Mouse (Mus musculus): ENCODE measurements around the gene 4931429L15Rik.

The 4931429L15Rik gene

GRCm38 (mm10) chr9:46319886-46320285 lies at the start of gene 4931429L15Rik:
TSS of gene 4931429L15Rik (minus strand) at chr9:46319986.
- WGBS: 94% methylated on average over 6 of the region's 6 CpGs

- 61% methylated on average over 2 of the region's 2 CpGs for WGBS
These were observed 42.7 kb upstream of the 4931429L15Rik start for GRCm38 (mm10) chr9:46362459-46362858.

GRCm38 (mm10) chr9:46361461-46362111 lies 41.8 kb upstream of the 4931429L15Rik start:
- WGBS: 70% methylated on average over 11 of the region's 11 CpGs

- WGBS: 8% methylated on average over 3 of the region's 3 CpGs
These were observed 34.2 kb upstream of the 4931429L15Rik start for GRCm38 (mm10) chr9:46353992-46354391.

- WGBS: 22% methylated on average over 5 of the region's 5 CpGs
These were observed 33.5 kb upstream of the 4931429L15Rik start for GRCm38 (mm10) chr9:46353330-46353724.

GRCm38 (mm10) chr9:46352651-46353329 lies 33.0 kb upstream of the 4931429L15Rik start:
- WGBS: 66% methylated on average over 12 of the region's 12 CpGs

GRCm38 (mm10) chr9:46350451-46350981 lies 30.7 kb upstream of the 4931429L15Rik start:
- 12% methylated on average over 9 of the region's 9 CpGs for WGBS

- 96% methylated on average over 4 of the region's 4 CpGs for WGBS
These were observed 26.3 kb upstream of the 4931429L15Rik start for GRCm38 (mm10) chr9:46345887-46346665.

GRCm38 (mm10) chr9:46339051-46339652 lies 19.4 kb upstream of the 4931429L15Rik start:
- WGBS: 78% methylated on average over 4 of the region's 4 CpGs

GRCm38 (mm10) chr9:46338384-46338783 lies 18.6 kb upstream of the 4931429L15Rik start:
- 39% methylated on average over 4 of the region's 4 CpGs for WGBS

GRCm38 (mm10) chr9:46337852-46338291 lies 18.1 kb upstream of the 4931429L15Rik start:
- 13% methylated on average over 3 of the region's 3 CpGs for WGBS

- WGBS: 47% methylated on average over 7 of the region's 7 CpGs
These were observed 17.5 kb upstream of the 4931429L15Rik start for GRCm38 (mm10) chr9:46337331-46337730.

- 81% methylated on average over 13 of the region's 14 CpGs for WGBS
These were observed 16.5 kb upstream of the 4931429L15Rik start for GRCm38 (mm10) chr9:46336294-46336693.

- WGBS: 69% methylated on average over 10 of the region's 10 CpGs
These were observed 15.7 kb upstream of the 4931429L15Rik start for GRCm38 (mm10) chr9:46335461-46335995.

- WGBS: 71% methylated on average over 26 of the region's 26 CpGs
These were observed 14.8 kb upstream of the 4931429L15Rik start for GRCm38 (mm10) chr9:46334471-46335025.

- WGBS: 69% methylated on average over 1 of the region's 1 CpGs
These were observed 11.5 kb upstream of the 4931429L15Rik start for GRCm38 (mm10) chr9:46331301-46331700.

- 62% methylated on average over 6 of the region's 6 CpGs for WGBS
These were observed 10.8 kb upstream of the 4931429L15Rik start for GRCm38 (mm10) chr9:46330586-46330895.

- 40% methylated on average over 24 of the region's 24 CpGs for WGBS
These were observed 10.2 kb upstream of the 4931429L15Rik start for GRCm38 (mm10) chr9:46329801-46330585.

- WGBS: 15% methylated on average over 19 of the region's 19 CpGs
These were observed 9.5 kb upstream of the 4931429L15Rik start for GRCm38 (mm10) chr9:46329250-46329648.

- WGBS: 7% methylated on average over 30 of the region's 30 CpGs
These were observed 8.9 kb upstream of the 4931429L15Rik start for GRCm38 (mm10) chr9:46328572-46329249.

Data from cerebral cortex, adult 2 months (tissue).